Mouse (Mus musculus): ENCODE data around the gene Slco1a4. TPM values are rescaled to one million over a fixed set of nuclear protein-coding genes. Genes with fewer than 3 reads are reported as not detected.
A peak's percentile ranks its signal among the peaks of the same experiment; 100 is the strongest.

The Slco1a4 gene
- polyA plus RNA-seq, 1 experiment from 2014 or later: not detected

DNA sequence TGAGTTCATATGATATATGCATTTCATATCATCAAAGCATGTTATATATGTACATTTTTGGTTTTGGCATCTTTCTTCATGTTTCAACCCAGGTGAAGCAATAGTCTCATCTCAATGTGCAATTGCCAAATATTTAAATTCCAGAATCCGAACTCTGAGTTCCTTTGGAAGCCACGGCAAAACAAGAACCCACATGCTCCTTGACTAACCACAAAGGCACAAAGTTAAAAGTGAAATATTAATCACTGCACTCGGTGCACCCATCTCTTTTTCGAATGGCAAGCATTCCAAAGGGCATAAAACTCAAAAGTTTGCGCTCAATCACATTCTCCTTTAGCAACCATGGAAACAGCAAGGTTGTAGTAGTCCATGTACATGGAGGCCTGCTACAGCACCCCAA lies 10.0 kb upstream of the Slco1a4 start:
- DNase-seq (ENCODE audit: low spot score) (no peak), ATAC-seq (replicated peaks; ENCODE audit: insufficient number of reproducible peaks, low FRiP score, low TSS enrichment, low read depth) (no peak)
- Histone ChIP-seq H3K27ac (replicated peaks; ENCODE audit: low read depth, low read length) (no peak overlapping the region), H3K9me3 (replicated peaks; ENCODE audit: control insufficient read depth, low read length) (no peaks in the 10 kb centered on the region), H3K36me3 (replicated peaks; ENCODE audit: control insufficient read depth, insufficient read depth, low read depth, low read length) (no peaks in the 10 kb centered on the region), H3K9ac (replicated peaks; ENCODE audit: low read length) (no peak overlapping the region), H3K4me3 (ENCODE audit: low read depth, low read length) (no peak overlapping the region), H3K4me1 (ENCODE audit: control insufficient read depth, insufficient read depth, low read length) (no peaks in the 10 kb centered on the region), H3K27me3 (ENCODE audit: control insufficient read depth, insufficient read depth, low read length) (no peaks in the 10 kb centered on the region), H3K4me2 (ENCODE audit: low read depth, low read length) (no peak overlapping the region)
- WGBS: 90% methylated on average over 5 of the region's 5 CpGs

GRCm38 (mm10) chr6:141857735-141858531 lies 1.9 kb upstream of the Slco1a4 start:
- ATAC-seq (replicated peaks; ENCODE audit: insufficient number of reproducible peaks, low FRiP score, low TSS enrichment, low read depth) (no peak), DNase-seq (ENCODE audit: low spot score) (no peak)
- H3K27me3 ChIP-seq (ENCODE audit: control insufficient read depth, insufficient read depth, low read length): no peaks in the 10 kb centered on the region
- WGBS: 88% methylated on average over 8 of the region's 8 CpGs
- no peak overlapping the region for H3K4me3 ChIP-seq (ENCODE audit: low read depth, low read length)
- H3K4me1 ChIP-seq (ENCODE audit: control insufficient read depth, insufficient read depth, low read length): no peaks in the 10 kb centered on the region
- H3K27ac ChIP-seq (replicated peaks; ENCODE audit: low read depth, low read length): no peak overlapping the region
- H3K36me3 ChIP-seq (replicated peaks; ENCODE audit: control insufficient read depth, insufficient read depth, low read depth, low read length): no peaks in the 10 kb centered on the region
- H3K9me3 ChIP-seq (replicated peaks; ENCODE audit: control insufficient read depth, low read length): no peaks in the 10 kb centered on the region
- H3K9ac ChIP-seq (replicated peaks; ENCODE audit: low read length): no peak overlapping the region
- no peak overlapping the region for H3K4me2 ChIP-seq (ENCODE audit: low read depth, low read length)

GRCm38 (mm10) chr6:141853616-141854015 lies 2.4 kb downstream of the Slco1a4 start:
- Histone ChIP-seq H3K9me3 (replicated peaks; ENCODE audit: control insufficient read depth, low read length) (no peaks in the 10 kb centered on the region), H3K27me3 (ENCODE audit: control insufficient read depth, insufficient read depth, low read length) (no peaks in the 10 kb centered on the region), H3K9ac (replicated peaks; ENCODE audit: low read length) (no peak overlapping the region), H3K36me3 (replicated peaks; ENCODE audit: control insufficient read depth, insufficient read depth, low read depth, low read length) (no peaks in the 10 kb centered on the region), H3K4me2 (ENCODE audit: low read depth, low read length) (no peak overlapping the region), H3K27ac (replicated peaks; ENCODE audit: low read depth, low read length) (no peak overlapping the region), H3K4me1 (ENCODE audit: control insufficient read depth, insufficient read depth, low read length) (no peaks in the 10 kb centered on the region), H3K4me3 (ENCODE audit: low read depth, low read length) (no peak overlapping the region)
- DNase-seq (ENCODE audit: low spot score) (no peak), ATAC-seq (replicated peaks; ENCODE audit: insufficient number of reproducible peaks, low FRiP score, low TSS enrichment, low read depth) (no peak)
- 36% methylated on average over 2 of the region's 2 CpGs for WGBS

- 26% methylated on average over 4 of the region's 4 CpGs for WGBS
- ATAC-seq (replicated peaks; ENCODE audit: insufficient number of reproducible peaks, low FRiP score, low TSS enrichment, low read depth) (no peak), DNase-seq (ENCODE audit: low spot score) (no peak)
- Histone ChIP-seq H3K27ac (replicated peaks; ENCODE audit: low read depth, low read length) (no peak overlapping the region), H3K9ac (replicated peaks; ENCODE audit: low read length) (no peak overlapping the region), H3K4me3 (ENCODE audit: low read depth, low read length) (no peak overlapping the region), H3K4me1 (ENCODE audit: control insufficient read depth, insufficient read depth, low read length) (no peaks in the 10 kb centered on the region), H3K9me3 (replicated peaks; ENCODE audit: control insufficient read depth, low read length) (no peaks in the 10 kb centered on the region), H3K36me3 (replicated peaks; ENCODE audit: control insufficient read depth, insufficient read depth, low read depth, low read length) (no peaks in the 10 kb centered on the region), H3K4me2 (ENCODE audit: low read depth, low read length) (no peak overlapping the region), H3K27me3 (ENCODE audit: control insufficient read depth, insufficient read depth, low read length) (no peaks in the 10 kb centered on the region)
Observed at GRCm38 (mm10) chr6:141849051-141849450, 6.9 kb downstream of the Slco1a4 start.

GRCm38 (mm10) chr6:141797837-141798236 lies 58.2 kb downstream of the Slco1a4 start:
- Histone ChIP-seq H3K9ac (replicated peaks; ENCODE audit: low read length) (no peak overlapping the region), H3K4me1 (ENCODE audit: control insufficient read depth, insufficient read depth, low read length) (no peaks in the 10 kb centered on the region), H3K36me3 (replicated peaks; ENCODE audit: control insufficient read depth, insufficient read depth, low read depth, low read length) (no peaks in the 10 kb centered on the region), H3K27ac (replicated peaks; ENCODE audit: low read depth, low read length) (no peak overlapping the region), H3K4me3 (ENCODE audit: low read depth, low read length) (no peak overlapping the region), H3K4me2 (ENCODE audit: low read depth, low read length) (no peak overlapping the region), H3K27me3 (ENCODE audit: control insufficient read depth, insufficient read depth, low read length) (no peaks in the 10 kb centered on the region), H3K9me3 (replicated peaks; ENCODE audit: control insufficient read depth, low read length) (no peaks in the 10 kb centered on the region)
- DNase-seq (ENCODE audit: low spot score): peak; percentile 73
- peak; percentile 75 for ATAC-seq (replicated peaks; ENCODE audit: insufficient number of reproducible peaks, low FRiP score, low TSS enrichment, low read depth)
- 26% methylated on average over 1 of the region's 1 CpGs for WGBS

GRCm38 (mm10) chr6:141774476-141774875 lies 81.5 kb downstream of the Slco1a4 start:
- WGBS: 90% methylated on average over 2 of the region's 2 CpGs
- ATAC-seq (replicated peaks; ENCODE audit: insufficient number of reproducible peaks, low FRiP score, low TSS enrichment, low read depth): no peak
- H3K4me3 ChIP-seq (ENCODE audit: low read depth, low read length): no peak overlapping the region
- DNase-seq (ENCODE audit: low spot score): no peak
- no peaks in the 10 kb centered on the region for H3K27me3 ChIP-seq (ENCODE audit: control insufficient read depth, insufficient read depth, low read length)
- H3K4me2 ChIP-seq (ENCODE audit: low read depth, low read length): no peak overlapping the region
- H3K9ac ChIP-seq (replicated peaks; ENCODE audit: low read length): no peak overlapping the region
- H3K4me1 ChIP-seq (ENCODE audit: control insufficient read depth, insufficient read depth, low read length): no peaks in the 10 kb centered on the region
- no peaks in the 10 kb centered on the region for H3K36me3 ChIP-seq (replicated peaks; ENCODE audit: control insufficient read depth, insufficient read depth, low read depth, low read length)
- H3K27ac ChIP-seq (replicated peaks; ENCODE audit: low read depth, low read length): no peak overlapping the region
- no peaks in the 10 kb centered on the region for H3K9me3 ChIP-seq (replicated peaks; ENCODE audit: control insufficient read depth, low read length)

- ATAC-seq (replicated peaks; ENCODE audit: insufficient number of reproducible peaks, low FRiP score, low TSS enrichment, low read depth) (no peak), DNase-seq (ENCODE audit: low spot score) (no peak)
- Histone ChIP-seq H3K4me2 (ENCODE audit: low read depth, low read length) (no peak within 1 kb of the TSS), H3K9me3 (replicated peaks; ENCODE audit: control insufficient read depth, low read length) (no peaks in the 10 kb centered on the region), H3K4me3 (ENCODE audit: low read depth, low read length) (no peak within 1 kb of the TSS), H3K36me3 (replicated peaks; ENCODE audit: control insufficient read depth, insufficient read depth, low read depth, low read length) (no peaks in the 10 kb centered on the region), H3K4me1 (ENCODE audit: control insufficient read depth, insufficient read depth, low read length) (no peaks in the 10 kb centered on the region), H3K27ac (replicated peaks; ENCODE audit: low read depth, low read length) (no peak within 1 kb of the TSS), H3K9ac (replicated peaks; ENCODE audit: low read length) (no peak within 1 kb of the TSS), H3K27me3 (ENCODE audit: control insufficient read depth, insufficient read depth, low read length) (no peaks in the 10 kb centered on the region)
- WGBS: 84% methylated on average over 3 of the region's 3 CpGs
Observed at GRCm38 (mm10) chr6:141773710-141774109, 82.3 kb downstream of the Slco1a4 start, which contains the start of gene Gm5724. Gene Gm5724 (minus strand): TSS chr6:141773810.
